Mouse (Mus musculus) left cerebral cortex, postnatal 4 days (tissue): ENCODE measurements around the gene Tbc1d10a. TPM values are rescaled to one million over a fixed set of nuclear protein-coding genes. Genes with fewer than 3 reads are reported as not detected.

Experiments
- DNase-seq: peaks from one replicate; pipeline ENCODE4 v3.0.0-alpha.2; 2022
- intact Hi-C: fragments of 180-260 bp; cut with DNase I; formaldehyde crosslinking; loops from one replicate; pipeline ENCODE4 v1.15.1; 2025
- total RNA-seq, 2 experiments: library from RNA; stranded (reverse); gene quantifications; 2 replicates each; pipeline ENCODE4 v1.2.3; 2021

The Tbc1d10a gene
- total RNA-seq, 2 experiments from 2014 or later = 25.7 to 26.8 TPM

- DNase-seq = no peak
- intact Hi-C loops = no loop called here
These were observed 49.3 kb downstream of the Tbc1d10a start, which contains the start of gene Osm for GRCm38 (mm10) chr11:4235665-4236545. Gene Osm, plus strand, starts transcription at chr11:4236420.

GRCm38 (mm10) chr11:4236546-4237067, 50.0 kb downstream of the Tbc1d10a start:
- no peak for DNase-seq
- intact Hi-C loops = no loop called here

- intact Hi-C loops = no loop called here
- no peak for DNase-seq
These were observed 50.9 kb downstream of the Tbc1d10a start for GRCm38 (mm10) chr11:4237389-4237912.

- intact Hi-C loops = no loop called here
- no peak for DNase-seq
These were observed 51.6 kb downstream of the Tbc1d10a start for GRCm38 (mm10) chr11:4238167-4238566.

- DNase-seq = no peak
- intact Hi-C loops = no loop called here
These were observed 53.1 kb downstream of the Tbc1d10a start for GRCm38 (mm10) chr11:4239691-4240090.

GRCm38 (mm10) chr11:4240151-4240550, 53.6 kb downstream of the Tbc1d10a start:
- DNase-seq = no peak
- intact Hi-C loops = no loop called here

GRCm38 (mm10) chr11:4241180-4241579, 54.6 kb downstream of the Tbc1d10a start:
- DNase-seq = no peak
- intact Hi-C loops = no loop called here

- no peak for DNase-seq
These were observed 59.5 kb downstream of the Tbc1d10a start for GRCm38 (mm10) chr11:4246126-4246525.

GRCm38 (mm10) chr11:4246623-4247022, 60.0 kb downstream of the Tbc1d10a start:
- DNase-seq = no peak
- intact Hi-C loops = no loop called here

More at GRCm38 (mm10) chr11:4246126-4246525, 59.5 kb downstream of the Tbc1d10a start:
- intact Hi-C loops = no loop called here

- intact Hi-C loops = no loop called here
- DNase-seq = no peak
These were observed 60.8 kb downstream of the Tbc1d10a start for GRCm38 (mm10) chr11:4247201-4247959.

GRCm38 (mm10) chr11:4249151-4249550, 62.6 kb downstream of the Tbc1d10a start:
- DNase-seq = no peak
- intact Hi-C loops = no loop called here

GRCm38 (mm10) chr11:4250290-4250689, 63.7 kb downstream of the Tbc1d10a start:
- DNase-seq = no peak
- intact Hi-C loops = no loop called here

GRCm38 (mm10) chr11:4251376-4251775, 64.8 kb downstream of the Tbc1d10a start:
- no peak for DNase-seq
- intact Hi-C loops = no loop called here

GRCm38 (mm10) chr11:4252886-4253285, 66.3 kb downstream of the Tbc1d10a start:
- intact Hi-C loops = no loop called here
- no peak for DNase-seq

- intact Hi-C loops = no loop called here
- DNase-seq = no peak
These were observed 70.4 kb downstream of the Tbc1d10a start, which contains the start of gene Lif for GRCm38 (mm10) chr11:4256846-4257607. Gene Lif, plus strand, starts transcription at chr11:4257557.

GRCm38 (mm10) chr11:4257756-4258155, 71.2 kb downstream of the Tbc1d10a start:
- intact Hi-C loops = loop anchor here (2.0 kb wide), 1 partner anchor 165 kb away; no protein-coding TSS in a partner anchor
- no peak for DNase-seq

- peak; percentile 79 for DNase-seq
- intact Hi-C loops = loop anchor here (2.0 kb wide), 1 partner anchor 164 kb away; no protein-coding TSS in a partner anchor
These were observed 72.1 kb downstream of the Tbc1d10a start for GRCm38 (mm10) chr11:4258657-4259082.

GRCm38 (mm10) chr11:4260463-4261187, 74.0 kb downstream of the Tbc1d10a start:
- intact Hi-C loops = loop anchor here (10.0 kb wide), 1 partner anchor 604 kb away; no protein-coding TSS in a partner anchor
- DNase-seq = peak; percentile 41

- intact Hi-C loops = loop anchor here (10.0 kb wide), 1 partner anchor 604 kb away; no protein-coding TSS in a partner anchor
- DNase-seq = peak; percentile 56
These were observed 74.6 kb downstream of the Tbc1d10a start for GRCm38 (mm10) chr11:4261188-4261494.
